Mouse (Mus musculus) neural tube, embryonic 12.5 days (tissue): ENCODE measurements around the gene Ak4. TPM values are rescaled to one million over a fixed set of nuclear protein-coding genes. Genes with fewer than 3 reads are reported as not detected.

Source experiments
- ATAC-seq: fragments of 200-750 bp; cut with Nextera tagmentation; 2 replicates; pipeline ENCODE4 v1.8.0; 2017; ENCODE audit warnings: low read depth, mild to moderate bottlenecking, moderate TSS enrichment, moderate library complexity; ENCODE audit not compliant: low FRiP score
- H3K27ac ChIP-seq: fragments of 300-500 bp; sonication (generic); 2 replicates; pipeline ENCODE4 v1.5.1; 2016
- H3K27me3 ChIP-seq: fragments of 300-500 bp; sonication (generic); replicated peaks from 2 replicates; pipeline ENCODE4 v1.6.1; 2016; ENCODE audit warnings: mild to moderate bottlenecking
- H3K36me3 ChIP-seq: fragments of 300-500 bp; sonication (generic); 2 replicates; pipeline ENCODE4 v1.6.1; 2016; ENCODE audit warnings: mild to moderate bottlenecking
- H3K4me1 ChIP-seq: fragments of 300-500 bp; sonication (generic); 2 replicates; pipeline ENCODE4 v1.6.1; 2016
- H3K4me2 ChIP-seq: fragments of 300-500 bp; sonication (generic); replicated peaks from 2 replicates; pipeline ENCODE4 v1.6.1; 2016; ENCODE audit warnings: mild to moderate bottlenecking
- H3K4me3 ChIP-seq: fragments of 300-500 bp; sonication (generic); 2 replicates; pipeline ENCODE4 v1.5.1; 2016
- H3K9ac ChIP-seq: fragments of 300-500 bp; sonication (generic); 2 replicates; pipeline ENCODE4 v1.6.1; 2016; ENCODE audit warnings: mild to moderate bottlenecking
- H3K9me3 ChIP-seq: fragments of 300-500 bp; sonication (generic); 2 replicates; pipeline ENCODE4 v1.6.1; 2016; ENCODE audit warnings: mild to moderate bottlenecking
- WGBS: fragments of 180-500 bp; shearing (Covaris S2); methylation state at CpG from one replicate; pipeline ENCODE4 v1.1.7; 2016; 5-methylcytosine and 5-hydroxymethylcytosine counted together
- polyA plus RNA-seq: library from polyadenylated mRNA; unstranded; fragments of >200 nt; fragmentation: Nextera tagmentation; extraction: Ambion mirVana; gene quantifications from 2 replicates; pipeline ENCODE4 v1.2.1, GENCODE M21; 2016

Gene Ak4
- polyA plus RNA-seq, 1 experiment from 2014 or later = 10.4 TPM

DNA sequence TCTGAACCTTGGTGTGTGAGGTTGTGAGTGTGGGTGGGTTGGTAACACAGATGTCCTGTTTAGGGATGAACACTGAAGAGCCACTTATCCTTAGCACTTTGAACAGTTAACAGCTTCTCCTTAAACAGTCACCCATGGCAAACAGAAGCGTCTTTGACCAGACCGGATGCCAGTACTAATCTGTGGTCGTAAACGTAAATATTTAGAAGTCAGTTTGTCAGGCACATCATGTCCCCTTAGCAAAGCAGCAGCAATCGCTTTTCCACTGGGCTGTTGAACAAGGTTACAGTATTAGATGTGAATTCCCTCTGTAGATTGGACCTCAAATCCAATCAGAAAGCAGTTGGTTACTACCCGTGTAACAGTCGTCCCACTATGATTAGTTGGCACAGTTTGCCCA is 30.3 kb downstream of the Ak4 start:
- Histone ChIP-seq H3K4me3 (no peak overlapping the region), H3K27ac (no peak overlapping the region), H3K9ac (no peak overlapping the region), H3K4me2 (no peak overlapping the region), H3K9me3 (no peaks in the 10 kb centered on the region), H3K36me3 (no peaks in the 10 kb centered on the region), H3K27me3 (no peaks in the 10 kb centered on the region), H3K4me1 (no peaks in the 10 kb centered on the region)
- ATAC-seq = no peak
- WGBS = 90% methylated on average over 7 of the region's 7 CpGs

GRCm38 (mm10) chr4:101450150-101450780 is 31.2 kb downstream of the Ak4 start:
- Histone ChIP-seq H3K27ac (no peak overlapping the region), H3K36me3 (no peaks in the 10 kb centered on the region)
- no peak for ATAC-seq

DNA sequence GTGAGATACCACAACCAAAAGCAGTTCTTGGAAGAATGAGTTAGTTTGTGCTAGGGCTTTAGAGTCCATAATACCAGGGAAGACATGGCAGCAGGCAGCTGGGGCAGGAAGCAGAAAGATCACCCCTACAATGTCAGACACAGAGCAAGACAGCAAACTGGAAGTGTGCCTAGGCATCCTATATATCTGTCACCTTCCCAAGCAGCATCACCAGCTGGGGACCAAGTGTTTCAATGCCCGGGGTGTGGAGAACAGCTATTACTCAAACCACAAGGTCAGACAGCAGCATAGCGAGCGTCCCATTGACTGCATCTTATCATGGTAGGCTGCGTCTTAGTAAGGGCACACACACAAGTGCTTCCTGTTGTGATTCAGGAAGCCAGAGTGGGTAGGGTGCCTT is 32.0 kb downstream of the Ak4 start:
- no peaks in the 10 kb centered on the region for H3K9me3 ChIP-seq
- H3K9ac ChIP-seq = no peak overlapping the region
- H3K4me3 ChIP-seq = no peak overlapping the region
- H3K36me3 ChIP-seq = no peaks in the 10 kb centered on the region
- H3K27ac ChIP-seq = no peak overlapping the region
- no peak overlapping the region for H3K4me2 ChIP-seq
- H3K4me1 ChIP-seq = no peaks in the 10 kb centered on the region
- 90% methylated on average over 4 of the region's 4 CpGs for WGBS
- ATAC-seq = no peak
- no peaks in the 10 kb centered on the region for H3K27me3 ChIP-seq

More at GRCm38 (mm10) chr4:101450150-101450780, 31.2 kb downstream of the Ak4 start:
- H3K4me2 ChIP-seq = no peak overlapping the region
- no peaks in the 10 kb centered on the region for H3K27me3 ChIP-seq
- no peaks in the 10 kb centered on the region for H3K9me3 ChIP-seq
- WGBS = 89% methylated on average over 20 of the region's 20 CpGs
- no peak overlapping the region for H3K9ac ChIP-seq
- no peaks in the 10 kb centered on the region for H3K4me1 ChIP-seq
- H3K4me3 ChIP-seq = no peak overlapping the region

GRCm38 (mm10) chr4:101452829-101453228 is 33.8 kb downstream of the Ak4 start:
- H3K9me3 ChIP-seq = no peaks in the 10 kb centered on the region
- WGBS = 90% methylated on average over 9 of the region's 9 CpGs
- no peak overlapping the region for H3K4me3 ChIP-seq
- H3K36me3 ChIP-seq = no peaks in the 10 kb centered on the region
- no peaks in the 10 kb centered on the region for H3K4me1 ChIP-seq
- H3K27ac ChIP-seq = no peak overlapping the region
- ATAC-seq = no peak
- no peaks in the 10 kb centered on the region for H3K27me3 ChIP-seq
- no peak overlapping the region for H3K9ac ChIP-seq
- no peak overlapping the region for H3K4me2 ChIP-seq

DNA sequence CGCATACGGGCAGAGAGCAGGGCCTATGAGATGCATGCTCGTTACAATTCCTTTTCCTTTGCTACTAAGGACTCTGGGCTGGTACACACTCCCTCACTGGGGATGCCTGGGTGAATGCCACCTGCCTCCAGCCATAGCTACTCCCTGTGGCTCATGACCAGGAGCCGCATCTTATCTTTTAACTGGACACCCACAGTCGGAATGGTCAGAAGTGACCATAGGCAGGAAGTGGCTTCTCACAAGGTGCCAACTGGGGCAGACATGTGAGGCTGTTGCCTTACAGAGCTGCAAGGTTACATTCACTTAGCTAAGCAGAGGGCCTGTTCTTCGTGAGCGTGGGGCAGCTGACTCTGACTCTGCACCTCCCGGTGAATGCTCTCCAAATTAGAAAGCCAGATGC is 38.1 kb downstream of the Ak4 start:
- H3K4me3 ChIP-seq = no peak overlapping the region
- H3K9ac ChIP-seq = no peak overlapping the region
- no peak for ATAC-seq
- H3K9me3 ChIP-seq = no peaks in the 10 kb centered on the region
- H3K27me3 ChIP-seq = no peaks in the 10 kb centered on the region
- WGBS = 86% methylated on average over 8 of the region's 8 CpGs
- no peaks in the 10 kb centered on the region for H3K4me1 ChIP-seq
- no peaks in the 10 kb centered on the region for H3K36me3 ChIP-seq
- no peak overlapping the region for H3K27ac ChIP-seq
- H3K4me2 ChIP-seq = no peak overlapping the region

- Histone ChIP-seq H3K27ac (no peak overlapping the region), H3K9me3 (no peaks in the 10 kb centered on the region), H3K9ac (no peak overlapping the region), H3K36me3 (no peaks in the 10 kb centered on the region), H3K27me3 (no peaks in the 10 kb centered on the region), H3K4me3 (no peak overlapping the region), H3K4me2 (no peak overlapping the region), H3K4me1 (no peaks in the 10 kb centered on the region)
- ATAC-seq = no peak
- WGBS = 56% methylated on average over 2 of the region's 2 CpGs
These were observed 39.3 kb downstream of the Ak4 start for GRCm38 (mm10) chr4:101458341-101458740.

GRCm38 (mm10) chr4:101459358-101459757 is 40.3 kb downstream of the Ak4 start:
- Histone ChIP-seq H3K4me3 (no peak overlapping the region), H3K9me3 (no peaks in the 10 kb centered on the region), H3K27me3 (no peaks in the 10 kb centered on the region), H3K27ac (no peak overlapping the region), H3K4me2 (no peak overlapping the region), H3K4me1 (no peaks in the 10 kb centered on the region), H3K36me3 (no peaks in the 10 kb centered on the region), H3K9ac (no peak overlapping the region)
- no peak for ATAC-seq
- WGBS = 92% methylated on average over 4 of the region's 4 CpGs

- H3K4me3 ChIP-seq = no peak overlapping the region
- no peak overlapping the region for H3K27ac ChIP-seq
- no peak for ATAC-seq
- no peaks in the 10 kb centered on the region for H3K27me3 ChIP-seq
- no peak overlapping the region for H3K9ac ChIP-seq
- WGBS = 77% methylated on average over 1 of the region's 1 CpGs
- H3K36me3 ChIP-seq = no peaks in the 10 kb centered on the region
- H3K9me3 ChIP-seq = no peaks in the 10 kb centered on the region
- no peaks in the 10 kb centered on the region for H3K4me1 ChIP-seq
- H3K4me2 ChIP-seq = no peak overlapping the region
These were observed 41.0 kb downstream of the Ak4 start for GRCm38 (mm10) chr4:101460114-101460513.

DNA sequence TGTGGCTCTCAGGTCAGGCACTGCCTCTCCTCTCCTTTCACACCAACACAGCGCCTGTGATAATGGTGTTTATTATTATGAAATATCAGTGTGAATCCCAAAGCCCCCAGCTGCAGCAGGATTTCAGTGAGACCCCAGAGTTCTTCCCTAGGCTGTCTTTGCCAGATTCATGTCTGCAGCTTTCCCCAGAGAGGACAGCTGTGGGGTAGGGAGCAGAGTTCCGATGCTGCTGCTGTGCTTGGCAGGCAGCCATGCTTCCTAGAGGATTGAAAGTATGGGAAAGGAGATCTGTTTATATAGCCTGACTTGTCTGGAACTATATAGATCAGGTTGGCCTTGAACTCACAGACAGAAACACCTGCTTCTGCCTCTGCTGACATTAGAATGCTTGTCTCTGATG is 43.0 kb downstream of the Ak4 start:
- Histone ChIP-seq H3K4me1 (no peaks in the 10 kb centered on the region), H3K27ac (no peak overlapping the region), H3K4me3 (no peak overlapping the region), H3K9me3 (no peaks in the 10 kb centered on the region), H3K4me2 (no peak overlapping the region), H3K36me3 (no peaks in the 10 kb centered on the region), H3K9ac (no peak overlapping the region), H3K27me3 (no peaks in the 10 kb centered on the region)
- 85% methylated on average over 2 of the region's 2 CpGs for WGBS
- no peak for ATAC-seq

DNA sequence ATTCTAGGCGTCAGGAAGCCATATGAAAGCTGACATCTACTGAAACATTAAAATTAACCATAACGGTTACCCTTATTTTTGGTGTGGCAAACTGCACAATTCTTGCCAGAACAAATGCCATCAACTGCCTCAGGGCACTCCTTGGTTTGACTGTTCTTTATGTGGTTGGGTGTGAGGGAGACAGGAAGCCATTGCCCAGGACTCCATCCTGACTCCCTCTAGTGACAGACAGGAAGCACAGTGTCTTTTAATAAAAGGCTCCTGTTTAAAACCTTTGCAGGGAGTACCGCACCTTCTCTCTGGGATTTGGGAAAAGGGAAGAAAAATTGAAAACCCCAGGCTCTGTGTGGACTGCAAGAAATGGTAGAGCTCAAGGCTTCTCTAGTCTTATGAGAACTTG is 47.2 kb downstream of the Ak4 start:
- no peaks in the 10 kb centered on the region for H3K9me3 ChIP-seq
- no peaks in the 10 kb centered on the region for H3K27me3 ChIP-seq
- no peak overlapping the region for H3K4me3 ChIP-seq
- H3K36me3 ChIP-seq = no peaks in the 10 kb centered on the region
- H3K4me1 ChIP-seq = no peaks in the 10 kb centered on the region
- ATAC-seq = no peak
- 82% methylated on average over 3 of the region's 3 CpGs for WGBS
- no peak overlapping the region for H3K27ac ChIP-seq
- H3K4me2 ChIP-seq = no peak overlapping the region
- H3K9ac ChIP-seq = no peak overlapping the region

DNA sequence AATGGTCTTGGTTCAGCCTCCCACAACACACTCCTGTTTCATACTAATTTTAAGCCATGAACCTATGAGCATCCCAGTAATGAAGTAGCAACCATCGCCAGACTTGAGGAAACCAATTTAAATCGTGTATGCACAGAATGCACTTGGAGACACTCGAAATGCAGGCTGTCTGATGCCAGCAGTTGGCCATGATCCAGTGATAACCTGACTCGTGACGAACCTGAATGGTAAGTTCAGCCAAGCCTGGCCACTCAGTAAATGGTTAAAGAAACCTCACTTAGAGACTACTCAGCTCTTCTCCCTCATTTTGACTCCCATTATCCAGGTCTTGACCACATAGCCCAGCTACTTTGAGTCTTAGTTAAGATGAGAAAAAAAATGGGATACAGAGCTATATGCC is 50.2 kb downstream of the Ak4 start:
- Histone ChIP-seq H3K4me2 (no peak overlapping the region), H3K9ac (no peak overlapping the region), H3K4me3 (no peak overlapping the region), H3K9me3 (no peaks in the 10 kb centered on the region), H3K36me3 (no peaks in the 10 kb centered on the region), H3K4me1 (no peaks in the 10 kb centered on the region), H3K27me3 (no peaks in the 10 kb centered on the region), H3K27ac (no peak overlapping the region)
- ATAC-seq = no peak
- WGBS = 87% methylated on average over 5 of the region's 5 CpGs

- Histone ChIP-seq H3K9ac (no peak overlapping the region), H3K9me3 (no peaks in the 10 kb centered on the region), H3K4me2 (no peak overlapping the region), H3K4me1 (no peaks in the 10 kb centered on the region), H3K4me3 (no peak overlapping the region), H3K27ac (no peak overlapping the region), H3K27me3 (no peaks in the 10 kb centered on the region), H3K36me3 (no peaks in the 10 kb centered on the region)
- no peak for ATAC-seq
- WGBS = 68% methylated on average over 5 of the region's 5 CpGs
These were observed 51.5 kb downstream of the Ak4 start for GRCm38 (mm10) chr4:101470543-101470942.

- H3K9me3 ChIP-seq = no peaks in the 10 kb centered on the region
- no peak overlapping the region for H3K9ac ChIP-seq
- H3K36me3 ChIP-seq = no peaks in the 10 kb centered on the region
- no peak for ATAC-seq
- no peaks in the 10 kb centered on the region for H3K27me3 ChIP-seq
- no peak overlapping the region for H3K27ac ChIP-seq
- H3K4me1 ChIP-seq = no peaks in the 10 kb centered on the region
- 93% methylated on average over 3 of the region's 3 CpGs for WGBS
- H3K4me3 ChIP-seq = no peak overlapping the region
- no peak overlapping the region for H3K4me2 ChIP-seq
These were observed 53.7 kb downstream of the Ak4 start for GRCm38 (mm10) chr4:101472767-101473166.
